Mouse (Mus musculus) ovary, postnatal 10 days (tissue): ENCODE results near the gene Macrod2.

Source experiments
- DNase-seq: peaks from one replicate; pipeline ENCODE4 v3.0.0; 2022; ENCODE audit warnings: low spot score

Gene Macrod2

GRCm38 (mm10) chr2:141211346-141211745 lies 816.2 kb downstream of the Macrod2 start:
- DNase-seq: no peak

DNA sequence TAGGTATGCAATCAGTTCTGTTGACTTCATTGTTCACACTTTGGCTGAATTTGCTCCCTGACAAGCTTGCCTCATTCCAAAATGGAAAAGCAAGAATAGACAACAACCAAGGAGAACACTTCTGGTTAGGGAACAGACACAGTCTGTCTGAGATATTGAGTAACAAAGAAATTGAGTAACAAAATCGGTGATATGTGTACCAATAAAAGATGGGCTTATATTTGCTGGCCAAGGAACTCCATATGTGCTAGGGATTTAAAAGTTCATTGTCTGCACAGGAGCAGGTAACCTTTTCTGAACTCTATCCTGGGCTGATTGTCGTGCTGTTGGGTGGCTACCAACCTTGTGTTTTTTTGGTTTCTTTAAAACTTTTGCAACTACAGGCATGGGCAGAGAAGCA lies 817.2 kb downstream of the Macrod2 start:
- DNase-seq: no peak

GRCm38 (mm10) chr2:141217490-141217889 lies 822.4 kb downstream of the Macrod2 start:
- DNase-seq: no peak

DNA sequence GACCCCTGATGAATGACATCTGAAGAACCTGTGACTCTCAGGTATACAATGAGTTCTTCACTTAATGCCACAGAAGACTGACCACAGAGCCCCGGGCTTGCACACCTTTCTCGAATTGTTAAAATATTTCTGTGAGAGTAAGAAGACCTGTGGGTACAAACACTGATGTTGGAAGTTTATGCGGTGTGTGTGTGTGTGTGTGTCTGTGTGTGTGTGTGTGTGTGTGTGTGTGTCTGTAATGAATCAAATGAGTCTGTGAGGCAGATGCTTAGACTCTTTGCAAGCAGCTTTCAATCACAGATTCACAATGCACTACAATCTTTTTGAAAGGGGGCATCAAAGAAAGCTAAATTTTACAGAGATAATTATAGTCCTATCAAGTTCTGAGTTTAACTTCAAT lies 822.8 kb downstream of the Macrod2 start:
- no peak for DNase-seq

- DNase-seq: no peak
Observed at GRCm38 (mm10) chr2:141228809-141229208, 833.7 kb downstream of the Macrod2 start.

DNA sequence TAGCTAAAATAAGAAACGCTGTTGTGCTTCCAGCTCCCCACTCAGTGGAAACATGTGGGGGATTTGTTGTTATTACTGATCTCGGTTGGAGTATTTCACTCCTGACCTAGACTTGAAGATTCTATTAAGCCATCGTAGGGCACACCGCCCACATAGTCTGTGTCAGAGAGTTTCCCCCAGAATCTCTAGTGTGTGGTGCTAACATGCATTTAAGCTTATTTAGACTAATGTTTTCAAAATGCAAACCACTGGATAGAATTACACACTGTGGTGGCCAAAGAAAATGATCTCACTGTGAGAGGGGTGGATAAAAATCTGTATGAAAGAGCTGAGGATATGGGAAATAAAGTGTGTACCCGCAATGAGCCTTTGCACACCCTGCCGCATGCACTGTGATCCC lies 834.7 kb downstream of the Macrod2 start:
- DNase-seq: no peak

GRCm38 (mm10) chr2:141231011-141231668 lies 836.0 kb downstream of the Macrod2 start:
- no peak for DNase-seq

GRCm38 (mm10) chr2:141234306-141234705 lies 839.2 kb downstream of the Macrod2 start:
- no peak for DNase-seq

DNA sequence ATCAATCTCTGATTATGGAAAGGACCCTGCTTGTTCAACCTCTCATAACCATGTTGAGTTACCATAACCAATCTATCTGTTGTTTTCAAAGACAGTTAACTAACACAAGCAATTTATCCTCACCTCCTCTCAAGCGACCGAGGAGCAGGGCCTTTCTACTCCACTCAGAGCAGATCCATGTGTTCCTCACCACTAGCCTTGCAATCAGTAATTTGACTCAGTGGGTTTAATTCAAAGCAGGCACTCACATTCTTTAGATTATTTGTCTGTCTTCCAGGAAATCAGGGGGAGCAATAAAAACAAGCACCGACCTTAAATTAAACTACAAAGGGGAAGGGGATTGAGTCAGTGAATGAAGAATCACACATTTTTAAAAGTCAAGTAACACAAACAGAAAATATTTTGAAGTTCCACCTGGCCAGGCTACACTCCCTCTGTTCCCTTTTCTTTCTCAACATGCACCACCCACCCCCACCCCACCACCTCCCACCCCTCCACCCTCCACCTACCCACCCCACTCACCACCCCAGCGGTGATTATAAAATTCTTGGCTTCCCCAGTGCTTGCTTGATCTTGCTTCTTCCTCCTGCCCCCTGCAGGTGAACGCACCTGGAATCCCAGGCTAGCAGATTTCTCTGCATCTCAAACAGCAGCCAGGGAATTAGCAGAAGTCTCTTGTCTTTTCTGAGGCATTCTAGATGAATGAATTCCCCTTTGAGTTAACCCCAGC lies 839.8 kb downstream of the Macrod2 start:
- no peak for DNase-seq

DNA sequence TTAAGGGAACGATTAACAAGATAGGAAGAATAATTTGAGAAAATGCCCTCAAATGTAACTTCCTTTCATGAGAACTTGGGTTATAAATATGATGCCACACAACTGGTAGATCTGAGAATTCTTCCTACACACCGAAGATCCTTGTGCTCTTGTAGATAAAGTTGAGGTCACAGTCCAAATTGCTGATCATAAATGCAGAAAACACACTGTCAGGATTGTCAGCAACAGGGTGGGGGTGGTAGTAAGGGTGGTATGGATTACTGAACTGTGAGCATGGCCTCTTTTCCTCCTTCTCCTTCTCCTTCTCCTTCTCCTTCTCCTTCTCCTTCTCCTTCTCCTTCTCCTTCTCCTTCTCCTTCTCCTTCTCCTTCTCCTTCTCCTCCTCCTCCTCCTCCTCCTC lies 852.6 kb downstream of the Macrod2 start:
- no peak for DNase-seq

DNA sequence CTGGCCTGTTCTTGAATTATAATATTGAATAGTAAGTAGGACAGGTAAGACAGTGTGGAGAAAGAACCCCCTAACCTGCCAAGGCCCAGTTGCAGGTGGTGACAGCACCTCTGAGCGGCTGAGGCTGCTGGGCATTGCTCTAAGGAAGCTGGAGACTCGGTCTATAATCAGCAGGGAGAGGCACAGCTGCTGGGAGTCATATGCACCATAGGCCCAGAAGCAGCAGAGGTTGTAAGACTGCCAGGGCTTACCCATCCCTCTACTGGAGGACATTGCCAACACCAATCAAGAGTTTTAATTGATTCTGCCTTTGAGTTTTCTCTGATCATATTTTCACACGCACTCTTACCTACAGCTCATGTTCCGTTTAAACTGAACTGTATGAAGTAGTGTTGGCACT lies 869.5 kb downstream of the Macrod2 start:
- DNase-seq: no peak

DNA sequence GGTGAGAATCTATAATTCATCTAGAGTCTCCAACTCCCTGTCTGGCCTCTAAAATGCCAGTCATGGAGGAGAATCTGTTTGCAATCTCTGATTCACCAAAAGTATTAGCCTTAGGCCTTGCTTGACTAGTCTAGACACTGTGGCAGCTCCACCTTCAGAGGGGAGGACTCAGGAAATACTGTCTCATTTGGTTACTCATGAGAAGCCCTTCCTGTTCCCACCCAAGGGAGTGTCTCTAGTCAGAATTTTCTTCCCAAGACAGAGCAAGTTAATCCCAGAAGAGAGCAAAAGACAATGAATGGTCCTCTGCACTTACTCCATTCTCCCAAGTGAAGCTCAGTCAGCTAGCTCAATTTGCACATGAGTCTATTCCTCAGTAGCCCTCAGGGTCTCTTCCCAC lies 871.5 kb downstream of the Macrod2 start:
- DNase-seq: no peak

DNA sequence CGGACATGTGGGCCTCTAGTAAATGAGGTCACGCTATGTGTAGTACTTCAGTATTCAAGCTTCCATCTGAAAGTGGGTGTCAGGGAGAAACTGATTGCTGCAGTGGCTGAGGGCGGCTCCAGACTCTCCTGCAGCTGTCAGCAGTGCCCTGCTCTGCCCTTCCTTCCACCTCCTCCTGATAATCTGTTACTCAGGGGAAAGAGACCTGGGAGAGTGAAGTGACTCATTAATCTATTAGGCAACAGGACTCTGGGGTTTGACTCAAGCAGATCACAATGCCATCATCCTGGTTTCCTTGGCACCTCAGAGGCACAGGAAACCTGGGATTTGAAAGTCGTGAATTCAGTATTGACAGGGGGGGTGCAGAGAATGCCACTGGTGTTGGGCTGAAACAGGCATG lies 876.4 kb downstream of the Macrod2 start:
- no peak for DNase-seq

- no peak for DNase-seq
Observed at GRCm38 (mm10) chr2:141272966-141273365, 877.9 kb downstream of the Macrod2 start.

DNA sequence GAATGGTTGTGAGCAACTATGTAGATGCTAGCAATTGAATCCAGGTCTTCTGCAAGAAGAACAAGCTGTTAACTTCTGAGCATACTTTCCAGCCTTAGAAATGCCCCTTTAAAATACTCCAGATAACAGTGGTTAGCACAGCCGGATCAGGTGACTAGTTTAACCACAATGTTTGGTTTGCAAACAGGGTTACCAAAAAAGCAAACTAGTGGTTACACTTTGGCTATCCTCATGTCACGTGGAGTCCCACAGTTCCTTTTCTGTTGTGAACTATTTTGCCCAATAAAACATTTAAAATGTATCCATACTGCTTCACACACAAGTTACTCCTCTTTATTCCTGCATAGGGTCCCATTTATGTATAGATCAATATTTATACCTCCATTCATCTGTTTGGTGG lies 879.2 kb downstream of the Macrod2 start:
- no peak for DNase-seq

DNA sequence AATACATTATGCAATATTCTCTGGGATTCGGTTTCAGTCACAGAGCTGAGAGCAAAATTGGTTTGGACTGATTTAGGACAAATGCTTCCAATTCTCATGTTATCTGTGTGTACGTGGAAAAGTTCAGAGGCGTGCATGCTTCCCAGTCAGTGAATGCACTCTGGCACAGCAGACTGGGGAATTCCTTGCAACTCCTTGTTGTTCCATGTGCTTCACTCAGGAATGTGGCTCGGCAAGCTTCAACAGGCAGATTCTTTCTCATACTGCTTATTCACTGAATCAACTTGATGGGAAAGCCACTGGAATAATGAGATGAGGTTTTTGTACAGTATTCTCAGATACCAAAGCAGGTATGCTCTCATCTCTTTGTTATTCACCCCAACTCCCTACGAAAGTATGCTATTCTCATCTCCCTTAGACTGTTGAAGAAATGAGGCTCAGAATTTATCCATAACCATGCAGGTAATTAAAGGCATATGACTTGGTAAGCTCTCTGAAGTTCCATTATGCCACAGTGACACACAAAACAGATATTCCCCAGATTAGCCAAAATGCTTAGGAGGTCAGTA lies 884.1 kb downstream of the Macrod2 start:
- DNase-seq: no peak

GRCm38 (mm10) chr2:141280817-141281216 lies 885.7 kb downstream of the Macrod2 start:
- no peak for DNase-seq

GRCm38 (mm10) chr2:141286110-141286747 lies 891.1 kb downstream of the Macrod2 start:
- DNase-seq: no peak

GRCm38 (mm10) chr2:141288494-141288893 lies 893.4 kb downstream of the Macrod2 start:
- DNase-seq: no peak

- DNase-seq: no peak
Observed at GRCm38 (mm10) chr2:141289059-141289713, 894.1 kb downstream of the Macrod2 start.

GRCm38 (mm10) chr2:141292847-141293246 lies 897.7 kb downstream of the Macrod2 start:
- no peak for DNase-seq

- DNase-seq: no peak
Observed at GRCm38 (mm10) chr2:141299168-141299567, 904.1 kb downstream of the Macrod2 start.
